Mouse (Mus musculus) gastrocnemius, postnatal 14 days (tissue): ENCODE data around the gene Tnc. TPM values are rescaled to one million over a fixed set of nuclear protein-coding genes. Genes with fewer than 3 reads are reported as not detected.

Experiments
- DNase-seq: peaks from one replicate; pipeline ENCODE4 v3.0.0; 2021; ENCODE audit warnings: mixed read lengths
- intact Hi-C: fragments of 180-260 bp; cut with DNase I; formaldehyde crosslinking; loops from one replicate; pipeline ENCODE4 v1.15.1; 2025; ENCODE audit warnings: low total_unique reads
- long read RNA-seq, 2 experiments: library from polyadenylated mRNA; stranded (forward); transcript quantifications; one replicate each; pipeline ENCODE4 v2.0.0; 2021
- total RNA-seq, 2 experiments: library from RNA; stranded (reverse); gene quantifications; 2 replicates each; pipeline ENCODE4 v1.2.3; 2021

Gene Tnc
- 10 to 100 TPM; 16.2 to 21.0 TPM for total RNA-seq
- long read RNA-seq, experiment 1, partial matches to known transcripts, result 4 of 16 reads
- long read RNA-seq, experiment 1, other reads (novel, unspliced or antisense), result 12 of 16 reads
- long read RNA-seq, experiment 2, partial matches to known transcripts, result 0 of 11 reads
- long read RNA-seq, experiment 2, other reads (novel, unspliced or antisense), result 11 of 11 reads

- intact Hi-C loops, result no loop called here
- peak; percentile 72 for DNase-seq
Observed at GRCm38 (mm10) chr4:64046831-64047493, at the start of gene Tnc. Tnc (minus strand) TSS chr4:64047015.

GRCm38 (mm10) chr4:64094221-64094620 is 47.4 kb upstream of the Tnc start:
- peak; percentile 13 for DNase-seq
- intact Hi-C loops, result no loop called here

GRCm38 (mm10) chr4:64092857-64093256 is 46.0 kb upstream of the Tnc start:
- DNase-seq, result no peak
- intact Hi-C loops, result no loop called here

GRCm38 (mm10) chr4:64089378-64089777 is 42.6 kb upstream of the Tnc start:
- DNase-seq, result no peak
- intact Hi-C loops, result no loop called here

GRCm38 (mm10) chr4:64087675-64088074 is 40.9 kb upstream of the Tnc start:
- intact Hi-C loops, result no loop called here
- no peak for DNase-seq

GRCm38 (mm10) chr4:64085993-64086567 is 39.3 kb upstream of the Tnc start:
- DNase-seq, result no peak

GRCm38 (mm10) chr4:64083858-64084257 is 37.0 kb upstream of the Tnc start:
- intact Hi-C loops, result no loop called here
- DNase-seq, result no peak

More at GRCm38 (mm10) chr4:64085993-64086567, 39.3 kb upstream of the Tnc start:
- intact Hi-C loops, result no loop called here

- intact Hi-C loops, result no loop called here
- peak; percentile 54 for DNase-seq
Observed at GRCm38 (mm10) chr4:64078029-64078619, 31.3 kb upstream of the Tnc start.

- DNase-seq, result peak; percentile 44
- intact Hi-C loops, result no loop called here
Observed at GRCm38 (mm10) chr4:64076349-64077025, 29.7 kb upstream of the Tnc start.

GRCm38 (mm10) chr4:64074725-64075124 is 27.9 kb upstream of the Tnc start:
- DNase-seq, result no peak
- intact Hi-C loops, result no loop called here

GRCm38 (mm10) chr4:64067394-64067793 is 20.6 kb upstream of the Tnc start:
- no peak for DNase-seq

GRCm38 (mm10) chr4:64065266-64065665 is 18.5 kb upstream of the Tnc start:
- intact Hi-C loops, result no loop called here
- DNase-seq, result peak; percentile 12

More at GRCm38 (mm10) chr4:64067394-64067793, 20.6 kb upstream of the Tnc start:
- intact Hi-C loops, result no loop called here

- intact Hi-C loops, result no loop called here
- peak; percentile 10 for DNase-seq
Observed at GRCm38 (mm10) chr4:64058856-64059231, 12.0 kb upstream of the Tnc start.

- no peak for DNase-seq
- intact Hi-C loops, result no loop called here
Observed at GRCm38 (mm10) chr4:64058048-64058855, 11.4 kb upstream of the Tnc start.

GRCm38 (mm10) chr4:64048177-64048576 is 1.4 kb upstream of the Tnc start:
- intact Hi-C loops, result no loop called here
- no peak for DNase-seq

GRCm38 (mm10) chr4:64043893-64044292 is 2.9 kb downstream of the Tnc start:
- intact Hi-C loops, result no loop called here
- no peak for DNase-seq

- intact Hi-C loops, result no loop called here
- DNase-seq, result peak; percentile 35
Observed at GRCm38 (mm10) chr4:64043371-64043770, 3.4 kb downstream of the Tnc start.

- intact Hi-C loops, result no loop called here
- DNase-seq, result no peak
Observed at GRCm38 (mm10) chr4:64039091-64039490, 7.7 kb downstream of the Tnc start.

- DNase-seq, result no peak
- intact Hi-C loops, result no loop called here
Observed at GRCm38 (mm10) chr4:64037513-64037912, 9.3 kb downstream of the Tnc start.
